Mouse (Mus musculus): ENCODE results near the gene Nrxn2. TPM values are rescaled to one million over a fixed set of nuclear protein-coding genes. Genes with fewer than 3 reads are reported as not detected.

Nrxn2 gene
- polyA plus RNA-seq, 1 experiment from 2014 or later, result 5.0 TPM

DNA sequence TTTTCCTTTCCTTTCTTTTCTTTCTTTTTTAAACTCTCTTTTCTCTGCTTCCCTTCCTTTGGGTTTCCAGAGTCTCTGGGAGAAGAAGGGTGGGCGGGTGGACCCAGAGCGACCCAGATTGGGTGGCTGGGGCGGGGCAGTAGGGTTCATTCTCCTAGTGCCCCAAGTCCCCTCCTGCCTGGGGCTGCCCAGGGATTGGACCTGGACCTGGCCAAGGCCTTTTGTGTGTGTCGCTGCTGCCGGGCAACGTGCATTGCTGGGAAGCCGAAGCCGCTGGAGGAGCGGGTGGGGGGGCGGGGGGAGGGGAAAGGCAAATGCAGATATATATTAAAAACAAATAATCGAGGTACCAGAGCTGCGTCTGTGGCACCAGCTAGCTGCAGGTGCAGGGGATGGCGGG, 114.1 kb downstream of the Nrxn2 start:
- H3K36me3 ChIP-seq (replicated peaks; ENCODE audit: control insufficient read depth, insufficient read depth, low read depth, low read length), result no peaks in the 10 kb centered on the region

GRCm38 (mm10) chr19:6533290-6534117, 115.0 kb downstream of the Nrxn2 start:
- Histone ChIP-seq H3K4me2 (ENCODE audit: low read depth, low read length) (peak overlapping the region; percentile 3; the same call in 1 of the 2 replicates), H3K4me1 (ENCODE audit: control insufficient read depth, insufficient read depth, low read length) (peaks cover 4% of the 10 kb centered on the region), H3K9ac (replicated peaks; ENCODE audit: low read length) (no peak overlapping the region), H3K27me3 (ENCODE audit: control insufficient read depth, insufficient read depth, low read length) (peaks cover 24% of the 10 kb centered on the region), H3K36me3 (replicated peaks; ENCODE audit: control insufficient read depth, insufficient read depth, low read depth, low read length) (no peaks in the 10 kb centered on the region), H3K27ac (replicated peaks; ENCODE audit: low read depth, low read length) (no peak overlapping the region), H3K4me3 (ENCODE audit: low read depth, low read length) (no peak overlapping the region), H3K9me3 (replicated peaks; ENCODE audit: control insufficient read depth, low read length) (no peaks in the 10 kb centered on the region)
- WGBS, result 70% methylated on average over 11 of the region's 11 CpGs
- ATAC-seq (replicated peaks; ENCODE audit: insufficient number of reproducible peaks, low FRiP score, low TSS enrichment, low read depth) (no peak), DNase-seq (ENCODE audit: low spot score) (no peak)

More for the DNA sequence above, 114.1 kb downstream of the Nrxn2 start:
- WGBS, result 5% methylated on average over 13 of the region's 13 CpGs
- H3K4me3 ChIP-seq (ENCODE audit: low read depth, low read length), result no peak overlapping the region
- H3K27ac ChIP-seq (replicated peaks; ENCODE audit: low read depth, low read length), result no peak overlapping the region
- no peak for DNase-seq (ENCODE audit: low spot score)
- no peak overlapping the region for H3K9ac ChIP-seq (replicated peaks; ENCODE audit: low read length)
- no peak for ATAC-seq (replicated peaks; ENCODE audit: insufficient number of reproducible peaks, low FRiP score, low TSS enrichment, low read depth)
- peaks cover 24% of the 10 kb centered on the region for H3K27me3 ChIP-seq (ENCODE audit: control insufficient read depth, insufficient read depth, low read length)
- peaks cover 4% of the 10 kb centered on the region for H3K4me1 ChIP-seq (ENCODE audit: control insufficient read depth, insufficient read depth, low read length)
- H3K4me2 ChIP-seq (ENCODE audit: low read depth, low read length), result peak overlapping the region; percentile 73; the same call in 1 of the 2 replicates
- no peaks in the 10 kb centered on the region for H3K9me3 ChIP-seq (replicated peaks; ENCODE audit: control insufficient read depth, low read length)

GRCm38 (mm10) chr19:6534118-6534415, 115.5 kb downstream of the Nrxn2 start:
- Histone ChIP-seq H3K9ac (replicated peaks; ENCODE audit: low read length) (no peak overlapping the region), H3K36me3 (replicated peaks; ENCODE audit: control insufficient read depth, insufficient read depth, low read depth, low read length) (no peaks in the 10 kb centered on the region), H3K27ac (replicated peaks; ENCODE audit: low read depth, low read length) (no peak overlapping the region), H3K27me3 (ENCODE audit: control insufficient read depth, insufficient read depth, low read length) (peaks cover 24% of the 10 kb centered on the region), H3K9me3 (replicated peaks; ENCODE audit: control insufficient read depth, low read length) (no peaks in the 10 kb centered on the region), H3K4me3 (ENCODE audit: low read depth, low read length) (no peak overlapping the region), H3K4me1 (ENCODE audit: control insufficient read depth, insufficient read depth, low read length) (peaks cover 4% of the 10 kb centered on the region), H3K4me2 (ENCODE audit: low read depth, low read length) (no peak overlapping the region)
- WGBS, result 46% methylated on average over 5 of the region's 5 CpGs
- no peak for DNase-seq (ENCODE audit: low spot score)
- no peak for ATAC-seq (replicated peaks; ENCODE audit: insufficient number of reproducible peaks, low FRiP score, low TSS enrichment, low read depth)

DNA sequence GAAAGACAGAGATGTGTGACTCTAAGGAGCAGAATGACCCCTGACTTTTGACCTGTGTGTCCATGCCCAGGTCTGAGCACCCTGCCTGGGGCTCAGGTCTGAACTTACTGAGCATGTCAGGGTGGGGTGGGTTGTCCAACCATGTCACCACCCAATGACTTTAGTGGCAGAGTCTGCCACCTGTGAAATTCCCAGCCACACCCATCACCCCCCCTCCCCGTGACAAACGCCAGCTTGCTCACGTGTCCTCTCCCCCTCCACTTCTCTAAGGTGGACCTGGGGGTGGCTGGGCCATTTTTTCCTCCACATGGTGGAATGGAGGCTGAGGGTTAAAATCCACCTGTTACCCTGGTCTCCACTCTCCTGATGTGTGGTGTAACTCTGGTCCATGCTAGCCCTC, 117.7 kb downstream of the Nrxn2 start:
- Histone ChIP-seq H3K4me1 (ENCODE audit: control insufficient read depth, insufficient read depth, low read length) (peaks cover 4% of the 10 kb centered on the region), H3K27me3 (ENCODE audit: control insufficient read depth, insufficient read depth, low read length) (peaks cover 20% of the 10 kb centered on the region), H3K4me2 (ENCODE audit: low read depth, low read length) (no peak overlapping the region), H3K9ac (replicated peaks; ENCODE audit: low read length) (no peak overlapping the region), H3K4me3 (ENCODE audit: low read depth, low read length) (no peak overlapping the region), H3K9me3 (replicated peaks; ENCODE audit: control insufficient read depth, low read length) (no peaks in the 10 kb centered on the region), H3K36me3 (replicated peaks; ENCODE audit: control insufficient read depth, insufficient read depth, low read depth, low read length) (no peaks in the 10 kb centered on the region), H3K27ac (replicated peaks; ENCODE audit: low read depth, low read length) (no peak overlapping the region)
- ATAC-seq (replicated peaks; ENCODE audit: insufficient number of reproducible peaks, low FRiP score, low TSS enrichment, low read depth) (no peak), DNase-seq (ENCODE audit: low spot score) (no peak)
- 69% methylated on average over 3 of the region's 3 CpGs for WGBS

- no peaks in the 10 kb centered on the region for H3K9me3 ChIP-seq (replicated peaks; ENCODE audit: control insufficient read depth, low read length)
- H3K4me2 ChIP-seq (ENCODE audit: low read depth, low read length), result no peak overlapping the region
- DNase-seq (ENCODE audit: low spot score), result no peak
- no peak overlapping the region for H3K9ac ChIP-seq (replicated peaks; ENCODE audit: low read length)
- peaks cover 16% of the 10 kb centered on the region for H3K27me3 ChIP-seq (ENCODE audit: control insufficient read depth, insufficient read depth, low read length)
- peaks cover 1% of the 10 kb centered on the region for H3K4me1 ChIP-seq (ENCODE audit: control insufficient read depth, insufficient read depth, low read length)
- ATAC-seq (replicated peaks; ENCODE audit: insufficient number of reproducible peaks, low FRiP score, low TSS enrichment, low read depth), result no peak
- no peak overlapping the region for H3K27ac ChIP-seq (replicated peaks; ENCODE audit: low read depth, low read length)
- WGBS, result 68% methylated on average over 6 of the region's 6 CpGs
- no peaks in the 10 kb centered on the region for H3K36me3 ChIP-seq (replicated peaks; ENCODE audit: control insufficient read depth, insufficient read depth, low read depth, low read length)
- no peak overlapping the region for H3K4me3 ChIP-seq (ENCODE audit: low read depth, low read length)
These were observed 118.2 kb downstream of the Nrxn2 start for GRCm38 (mm10) chr19:6536696-6537095.

DNA sequence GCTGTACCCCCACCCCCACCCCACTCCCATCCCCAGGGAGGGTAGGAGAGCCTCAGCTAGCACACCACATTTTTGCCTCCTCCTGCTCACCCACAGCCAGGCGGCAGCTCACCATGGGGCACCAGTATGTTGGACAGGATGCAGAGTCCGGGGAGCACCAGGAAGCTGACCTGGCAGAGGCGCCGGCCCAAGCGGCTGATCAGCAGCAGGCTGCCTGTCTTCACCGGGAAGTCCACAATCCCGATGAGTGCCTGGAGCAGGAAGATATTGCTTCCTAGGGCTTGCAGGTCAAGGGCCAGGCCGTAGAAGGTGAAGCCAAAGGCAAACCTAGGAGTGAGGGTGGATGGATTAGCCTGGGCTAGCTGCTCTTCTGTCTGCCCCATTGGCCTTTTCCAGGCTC, 119.0 kb downstream of the Nrxn2 start:
- ATAC-seq (replicated peaks; ENCODE audit: insufficient number of reproducible peaks, low FRiP score, low TSS enrichment, low read depth) (no peak), DNase-seq (ENCODE audit: low spot score) (no peak)
- H3K4me1 ChIP-seq (ENCODE audit: control insufficient read depth, insufficient read depth, low read length), result no peaks in the 10 kb centered on the region
- 58% methylated on average over 8 of the region's 8 CpGs for WGBS
- no peak overlapping the region for H3K4me2 ChIP-seq (ENCODE audit: low read depth, low read length)
- no peak overlapping the region for H3K27ac ChIP-seq (replicated peaks; ENCODE audit: low read depth, low read length)
- no peak overlapping the region for H3K4me3 ChIP-seq (ENCODE audit: low read depth, low read length)
- H3K27me3 ChIP-seq (ENCODE audit: control insufficient read depth, insufficient read depth, low read length), result peaks cover 10% of the 10 kb centered on the region; the same call in 1 of the 2 replicates
- no peaks in the 10 kb centered on the region for H3K9me3 ChIP-seq (replicated peaks; ENCODE audit: control insufficient read depth, low read length)
- H3K9ac ChIP-seq (replicated peaks; ENCODE audit: low read length), result no peak overlapping the region
- no peaks in the 10 kb centered on the region for H3K36me3 ChIP-seq (replicated peaks; ENCODE audit: control insufficient read depth, insufficient read depth, low read depth, low read length)

- WGBS, result 82% methylated on average over 6 of the region's 6 CpGs
- peaks cover 3% of the 10 kb centered on the region; the same call in 1 of the 2 replicates for H3K27me3 ChIP-seq (ENCODE audit: control insufficient read depth, insufficient read depth, low read length)
These were observed 120.0 kb downstream of the Nrxn2 start for GRCm38 (mm10) chr19:6538546-6538945.

DNA sequence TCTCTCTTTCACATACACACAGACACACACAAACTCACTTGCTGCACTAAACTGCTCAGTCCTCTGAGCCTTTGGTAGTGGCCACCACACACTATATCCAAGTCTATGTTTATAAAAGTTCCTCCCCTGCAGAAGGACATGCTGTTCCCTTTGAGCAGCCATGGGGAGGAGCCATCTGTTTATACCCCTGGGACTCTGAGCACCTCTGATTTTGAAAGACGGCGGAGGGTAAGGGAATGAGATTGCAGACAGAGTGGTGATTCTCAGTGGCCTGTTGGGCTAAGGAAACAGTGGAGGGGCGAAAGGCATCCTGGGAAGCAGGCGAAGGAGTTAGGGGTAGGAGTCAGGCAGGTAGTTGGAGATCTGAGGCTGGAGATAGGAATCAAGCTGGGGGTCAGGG, 121.1 kb downstream of the Nrxn2 start:
- Histone ChIP-seq H3K4me2 (ENCODE audit: low read depth, low read length) (no peak overlapping the region), H3K36me3 (replicated peaks; ENCODE audit: control insufficient read depth, insufficient read depth, low read depth, low read length) (no peaks in the 10 kb centered on the region), H3K9ac (replicated peaks; ENCODE audit: low read length) (no peak overlapping the region), H3K4me1 (ENCODE audit: control insufficient read depth, insufficient read depth, low read length) (no peaks in the 10 kb centered on the region), H3K27me3 (ENCODE audit: control insufficient read depth, insufficient read depth, low read length) (no peaks in the 10 kb centered on the region; the same call in 1 of the 2 replicates), H3K27ac (replicated peaks; ENCODE audit: low read depth, low read length) (no peak overlapping the region), H3K9me3 (replicated peaks; ENCODE audit: control insufficient read depth, low read length) (no peaks in the 10 kb centered on the region), H3K4me3 (ENCODE audit: low read depth, low read length) (no peak overlapping the region)
- WGBS, result 80% methylated on average over 4 of the region's 4 CpGs
- DNase-seq (ENCODE audit: low spot score), result no peak
- no peak for ATAC-seq (replicated peaks; ENCODE audit: insufficient number of reproducible peaks, low FRiP score, low TSS enrichment, low read depth)

More at GRCm38 (mm10) chr19:6538546-6538945, 120.0 kb downstream of the Nrxn2 start:
- Histone ChIP-seq H3K9ac (replicated peaks; ENCODE audit: low read length) (no peak overlapping the region), H3K4me2 (ENCODE audit: low read depth, low read length) (no peak overlapping the region), H3K9me3 (replicated peaks; ENCODE audit: control insufficient read depth, low read length) (no peaks in the 10 kb centered on the region), H3K36me3 (replicated peaks; ENCODE audit: control insufficient read depth, insufficient read depth, low read depth, low read length) (no peaks in the 10 kb centered on the region), H3K27ac (replicated peaks; ENCODE audit: low read depth, low read length) (no peak overlapping the region), H3K4me3 (ENCODE audit: low read depth, low read length) (no peak overlapping the region), H3K4me1 (ENCODE audit: control insufficient read depth, insufficient read depth, low read length) (no peaks in the 10 kb centered on the region)
- no peak for DNase-seq (ENCODE audit: low spot score)
- no peak for ATAC-seq (replicated peaks; ENCODE audit: insufficient number of reproducible peaks, low FRiP score, low TSS enrichment, low read depth)

Measured in embryonic facial prominence, embryonic 11.5 days (tissue).